Mouse (Mus musculus) cerebellum, adult 2 months (tissue): Measurements from ENCODE around the gene Kcnj6. TPM values are rescaled to one million over a fixed set of nuclear protein-coding genes. Genes with fewer than 3 reads are reported as not detected.
"Not testable (repeated sequence)": the region's sequence is repeated elsewhere in the genome, so short reads cannot be mapped to it uniquely, and the experiment has no call there.

Source experiments
- DNase-seq, 2 experiments: peaks; one replicate each; pipeline ENCODE4 v3.0.0; 2021
- H3K27ac ChIP-seq: fragments of 200-500 bp; 2 replicates; pipeline ENCODE4 v1.5.1; 2012; ENCODE audit warnings: low read length, control low read depth, inconsistent platforms; ENCODE audit not compliant: insufficient read depth
- H3K27me3 ChIP-seq: fragments of 200-500 bp; 2 replicates; pipeline ENCODE4 v1.6.1; 2012; ENCODE audit warnings: inconsistent platforms, mild to moderate bottlenecking, low read length, moderate library complexity; ENCODE audit not compliant: control insufficient read depth, insufficient read depth
- H3K4me1 ChIP-seq: fragments of 200-500 bp; 2 replicates; pipeline ENCODE4 v1.6.1; 2011; ENCODE audit warnings: low read length; ENCODE audit not compliant: control insufficient read depth, insufficient read depth
- H3K4me3 ChIP-seq: fragments of 200-500 bp; replicated peaks from 2 replicates; pipeline ENCODE3; 2011; ENCODE audit warnings: mild to moderate bottlenecking, low read depth, low read length, control low read depth; ENCODE audit not compliant: insufficient read depth
- CTCF ChIP-seq: fragments of 200-500 bp; IDR thresholded peaks from 2 replicates; pipeline ENCODE4 v1.5.1; 2011; ENCODE audit warnings: low read depth, mild to moderate bottlenecking, control low read depth, low read length, moderate library complexity, borderline replicate concordance; ENCODE audit not compliant: insufficient read depth
- POLR2A ChIP-seq: fragments of 200-500 bp; IDR thresholded peaks from 2 replicates; pipeline ENCODE4 v1.6.1; 2011; ENCODE audit warnings: low read length, control low read depth, borderline replicate concordance; ENCODE audit not compliant: insufficient read depth
- WGBS: fragments of 180-500 bp; shearing (Covaris S2); methylation state at CpG from one replicate; pipeline ENCODE4 v1.1.7; 2018; 5-methylcytosine and 5-hydroxymethylcytosine counted together
- polyA plus RNA-seq: library from polyadenylated mRNA; depleted of rRNA; stranded (reverse); fragments of >200 nt; gene quantifications from 2 replicates; pipeline ENCODE4 v1.2.3, GENCODE M21; 2012

Kcnj6 gene
- polyA plus RNA-seq, 1 experiment = 11.6 TPM

DNA sequence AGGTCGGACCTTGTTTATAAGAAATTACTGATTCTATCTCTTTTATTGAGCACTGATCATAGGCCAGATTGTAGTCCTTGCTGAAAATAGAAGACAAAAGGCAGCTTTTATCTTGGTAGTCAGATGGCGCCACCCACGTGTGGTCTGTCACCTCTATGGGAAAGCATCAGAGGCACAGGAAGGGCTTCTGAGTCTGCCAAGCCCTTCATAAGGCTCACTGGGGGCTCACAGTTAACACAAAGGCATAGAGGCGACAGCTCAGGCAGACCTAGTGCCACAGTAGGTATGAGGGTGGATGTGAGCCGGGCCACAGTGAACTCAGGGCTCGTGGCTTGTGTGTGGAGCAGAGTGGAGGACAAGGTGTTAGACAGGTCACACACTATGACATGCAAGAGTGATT lies 181.6 kb downstream of the Kcnj6 start:
- H3K4me1 ChIP-seq = peaks cover 12% of the 10 kb centered on the region
- H3K27me3 ChIP-seq = no peaks in the 10 kb centered on the region
- no peak overlapping the region for H3K4me3 ChIP-seq
- TF ChIP-seq CTCF (no peak), POLR2A (no peak)
- WGBS = 36% methylated on average over 6 of the region's 6 CpGs
- H3K27ac ChIP-seq = no peak overlapping the region
- DNase-seq = peak; percentile 59 to 69

DNA sequence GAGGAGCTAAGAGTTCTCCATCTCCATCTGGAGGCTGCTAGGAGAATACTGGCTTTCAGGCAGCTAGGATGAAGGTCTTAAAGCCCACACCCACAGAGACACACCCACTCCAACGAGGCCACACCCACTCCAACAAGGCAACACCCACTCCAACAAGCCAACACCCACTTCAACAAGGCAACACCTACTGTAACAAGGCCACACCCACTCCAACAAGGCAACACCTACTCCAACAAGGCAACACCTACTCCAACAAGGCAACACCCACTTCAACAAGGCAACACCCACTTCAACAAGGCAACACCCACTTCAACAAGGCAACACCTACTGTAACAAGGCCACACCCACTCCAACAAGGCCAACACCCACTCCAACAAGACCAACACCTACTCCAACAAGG lies 188.2 kb downstream of the Kcnj6 start:
- not testable (repeated sequence) for DNase-seq, H3K4me1 ChIP-seq, H3K27me3 ChIP-seq, H3K4me3 ChIP-seq, H3K27ac ChIP-seq
- WGBS = 21% methylated on average over 1 of the region's 1 CpGs

DNA sequence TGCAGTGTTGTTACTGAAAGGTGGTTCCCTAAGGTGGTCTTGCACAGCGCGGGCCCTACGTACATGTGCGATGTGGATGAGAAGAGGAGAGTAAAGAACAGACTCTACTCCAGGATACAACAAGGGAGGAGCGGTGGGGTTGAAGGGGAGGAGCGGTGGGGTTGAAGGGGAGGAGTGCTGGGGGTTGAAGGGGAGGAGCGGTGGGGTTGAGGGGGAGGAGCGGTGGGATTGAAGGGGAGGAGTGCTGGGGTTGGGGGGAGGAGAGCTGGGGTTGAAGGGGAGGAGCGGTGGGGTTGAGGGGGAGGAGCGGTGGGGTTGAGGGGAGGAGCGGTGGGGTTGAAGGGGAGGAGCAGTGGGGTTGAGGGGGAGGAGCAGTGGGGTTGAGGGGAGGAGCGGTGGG lies 199.3 kb downstream of the Kcnj6 start:
- peaks cover 9% of the 10 kb centered on the region for H3K4me1 ChIP-seq
- 92% methylated on average over 9 of the region's 12 CpGs for WGBS
- no peak for DNase-seq
- TF ChIP-seq POLR2A (no peak), CTCF (no peak)
- H3K27ac ChIP-seq = no peak overlapping the region
- no peak overlapping the region for H3K4me3 ChIP-seq
- H3K27me3 ChIP-seq = no peaks in the 10 kb centered on the region

DNA sequence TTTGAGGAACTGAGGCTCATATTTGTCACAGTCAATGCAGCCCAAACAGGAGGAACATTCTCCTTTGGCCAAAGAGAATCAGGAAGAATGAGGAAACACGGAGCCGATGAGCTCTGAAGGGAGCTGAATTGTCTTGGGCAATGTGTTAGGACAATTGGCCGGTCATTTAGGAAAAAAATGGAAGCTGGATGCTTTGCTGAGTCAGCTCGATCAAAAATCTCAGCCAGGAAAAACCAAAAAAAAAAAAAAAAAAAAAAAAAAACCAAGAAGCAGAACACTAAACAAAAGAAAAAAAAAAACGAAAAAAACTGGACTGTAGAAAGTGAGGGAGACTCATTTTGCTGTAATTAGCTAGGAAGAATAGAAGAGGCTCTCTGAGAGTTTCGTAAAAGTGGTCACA lies 200.1 kb downstream of the Kcnj6 start:
- Histone ChIP-seq H3K27ac (no peak overlapping the region), H3K4me3 (no peak overlapping the region), H3K27me3 (no peaks in the 10 kb centered on the region), H3K4me1 (peaks cover 11% of the 10 kb centered on the region)
- WGBS = 69% methylated on average over 6 of the region's 6 CpGs
- TF ChIP-seq POLR2A (no peak), CTCF (no peak)
- no peak for DNase-seq

DNA sequence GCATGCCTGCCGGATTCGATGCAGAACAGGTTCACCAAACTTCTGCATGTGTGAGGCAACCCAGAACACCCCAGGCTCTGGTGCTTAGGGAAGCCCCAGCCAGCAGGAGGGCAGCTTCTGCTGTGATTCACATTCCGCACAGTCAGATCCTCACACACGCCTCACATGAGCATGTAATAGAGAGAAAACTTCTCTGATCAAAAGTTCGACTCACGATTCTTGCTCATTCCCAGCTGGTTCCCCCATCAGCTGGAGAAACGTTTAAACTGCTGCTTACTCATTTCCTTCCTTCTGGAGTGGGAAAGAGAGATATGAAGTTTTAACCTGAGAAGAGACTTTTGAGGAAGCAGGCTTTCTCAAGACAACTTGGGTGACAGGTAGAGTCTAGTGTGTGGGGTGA lies 204.5 kb downstream of the Kcnj6 start:
- no peak for TF ChIP-seq CTCF
- no peak for TF ChIP-seq POLR2A
- DNase-seq = no peak
- H3K4me1 ChIP-seq = peaks cover 26% of the 10 kb centered on the region
- H3K27me3 ChIP-seq = no peaks in the 10 kb centered on the region
- no peak overlapping the region for H3K4me3 ChIP-seq
- 62% methylated on average over 7 of the region's 7 CpGs for WGBS
- no peak overlapping the region for H3K27ac ChIP-seq

DNA sequence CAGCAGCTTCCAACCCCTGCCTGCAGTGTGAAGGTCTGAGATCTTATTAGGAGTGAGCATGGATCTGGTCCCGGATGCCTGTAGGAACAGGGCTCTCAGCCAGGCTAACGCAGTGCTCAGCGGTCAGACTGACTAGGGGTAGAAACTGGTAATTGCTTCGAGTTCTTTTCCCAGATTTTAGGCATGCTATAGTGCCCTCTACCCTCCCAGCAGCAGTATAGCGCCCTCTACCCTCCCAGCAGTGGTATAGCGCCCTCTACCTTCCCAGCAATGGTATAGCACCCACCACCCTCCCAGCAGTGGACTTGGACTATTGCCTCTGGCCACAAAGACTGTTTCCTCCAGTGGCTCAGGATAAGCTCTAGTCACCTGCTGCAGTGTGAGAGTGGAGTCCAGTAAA lies 207.5 kb downstream of the Kcnj6 start:
- H3K27me3 ChIP-seq = no peaks in the 10 kb centered on the region
- peak; percentile 67 to 80 for DNase-seq
- no peak overlapping the region for H3K27ac ChIP-seq
- TF ChIP-seq POLR2A = no peak
- peak; percentile 98 for TF ChIP-seq CTCF
- peaks cover 26% of the 10 kb centered on the region for H3K4me1 ChIP-seq
- 2% methylated on average over 6 of the region's 6 CpGs for WGBS
- H3K4me3 ChIP-seq = no peak overlapping the region

DNA sequence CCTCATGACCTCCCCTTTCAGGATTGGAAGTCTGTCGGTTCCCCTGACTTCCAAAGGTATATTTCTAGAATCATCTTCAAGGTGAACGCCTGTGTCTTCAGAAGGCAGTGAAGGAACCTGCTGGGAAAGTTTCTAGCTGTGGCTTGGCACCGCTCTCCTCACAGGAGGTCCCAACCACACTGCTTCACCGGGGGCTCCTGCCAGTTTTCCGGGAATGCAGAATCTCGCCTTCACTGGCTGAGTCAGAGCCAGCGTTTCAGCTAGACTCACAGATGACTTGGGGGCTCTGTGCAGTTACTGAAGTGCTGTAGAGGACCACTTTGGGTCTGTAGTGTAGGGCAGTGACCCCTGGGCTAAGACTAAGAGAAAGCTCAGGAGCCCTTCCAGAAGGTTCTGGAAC lies 208.8 kb downstream of the Kcnj6 start:
- TF ChIP-seq POLR2A (no peak), CTCF (no peak)
- DNase-seq = no peak
- no peak overlapping the region for H3K4me3 ChIP-seq
- peaks cover 26% of the 10 kb centered on the region for H3K4me1 ChIP-seq
- no peak overlapping the region for H3K27ac ChIP-seq
- 50% methylated on average over 7 of the region's 7 CpGs for whole genome bisulfite sequencing
- no peaks in the 10 kb centered on the region for H3K27me3 ChIP-seq

DNA sequence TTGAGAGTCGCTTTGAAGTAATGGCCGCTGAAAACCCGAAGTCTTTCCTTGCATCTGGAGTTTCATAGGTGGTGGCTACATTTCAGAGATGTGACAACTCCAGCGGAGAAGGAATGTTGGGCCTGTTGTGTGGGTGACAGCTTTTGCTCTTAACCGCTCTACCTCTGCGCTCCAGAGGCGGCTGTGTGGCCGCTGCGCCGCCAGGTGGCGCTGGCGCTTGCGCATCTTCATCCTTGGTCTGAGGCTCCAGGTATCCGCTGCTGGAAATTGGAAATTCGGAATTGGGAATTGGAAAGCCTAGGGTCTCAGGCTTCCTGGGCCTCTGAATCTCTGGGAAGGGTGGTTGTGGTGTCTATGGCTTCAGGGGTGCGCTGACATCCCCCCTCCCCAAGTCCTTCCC lies 209.3 kb downstream of the Kcnj6 start:
- Histone ChIP-seq H3K4me3 (no peak overlapping the region), H3K4me1 (peaks cover 26% of the 10 kb centered on the region), H3K27ac (no peak overlapping the region), H3K27me3 (no peaks in the 10 kb centered on the region)
- TF ChIP-seq POLR2A (no peak), CTCF (peak; percentile 94)
- 5% methylated on average over 16 of the region's 16 CpGs for WGBS
- DNase-seq = peak; percentile 81 to 85

DNA sequence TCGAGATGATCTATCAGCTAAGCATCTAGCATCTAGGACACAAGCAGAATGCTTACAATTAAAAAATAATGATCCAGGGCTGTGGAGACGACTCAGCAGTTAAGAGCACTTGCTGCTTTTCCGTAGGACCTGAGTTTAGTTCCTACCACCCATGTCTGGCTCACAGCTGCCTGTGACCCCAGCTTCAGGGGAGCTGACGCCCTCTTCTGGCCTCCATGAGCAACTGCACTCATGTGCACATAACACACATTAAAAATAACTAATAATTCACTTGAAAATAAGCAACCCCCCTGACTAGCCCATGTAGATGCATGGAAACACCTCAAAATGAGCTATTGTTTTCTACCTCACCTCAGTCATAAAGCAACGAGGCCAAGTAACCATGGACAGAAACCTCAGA lies 211.6 kb downstream of the Kcnj6 start:
- H3K4me1 ChIP-seq = peaks cover 11% of the 10 kb centered on the region; the same call in 1 of the 2 replicates
- H3K4me3 ChIP-seq = no peak overlapping the region
- no peak overlapping the region for H3K27ac ChIP-seq
- TF ChIP-seq CTCF (no peak), POLR2A (no peak)
- 81% methylated on average over 5 of the region's 5 CpGs for WGBS
- no peak for DNase-seq
- no peaks in the 10 kb centered on the region for H3K27me3 ChIP-seq
